Mouse (Mus musculus) thymus, adult 2 months (tissue): ENCODE measurements around the gene Allc. TPM values are rescaled to one million over a fixed set of nuclear protein-coding genes. Genes with fewer than 3 reads are reported as not detected.

Experiments
- DNase-seq: peaks from one replicate; pipeline ENCODE4 v3.0.0; 2021
- H3K27ac ChIP-seq: fragments of 200-500 bp; 2 replicates; pipeline ENCODE4 v1.5.1; 2012; ENCODE audit warnings: low read length, control low read depth; ENCODE audit not compliant: control insufficient read depth, insufficient read depth
- H3K27me3 ChIP-seq: fragments of 200-500 bp; 2 replicates; pipeline ENCODE4 v1.6.1; 2012; ENCODE audit warnings: mild to moderate bottlenecking, low read length, moderate library complexity, mixed read lengths; ENCODE audit not compliant: control insufficient read depth, insufficient read depth
- H3K36me3 ChIP-seq: fragments of 200-500 bp; 2 replicates; pipeline ENCODE4 v1.6.1; 2012; ENCODE audit warnings: mild to moderate bottlenecking, low read length, moderate library complexity; ENCODE audit not compliant: control insufficient read depth, insufficient read depth
- H3K4me1 ChIP-seq: fragments of 200-500 bp; replicated peaks from 2 replicates; pipeline ENCODE4 v1.6.1; 2012; ENCODE audit warnings: low read length; ENCODE audit not compliant: control insufficient read depth, insufficient read depth
- H3K4me3 ChIP-seq: fragments of 200-500 bp; 2 replicates; pipeline ENCODE4 v1.5.1; 2012; ENCODE audit warnings: mild to moderate bottlenecking, low read length, control low read depth, moderate library complexity; ENCODE audit not compliant: control insufficient read depth, insufficient read depth
- CTCF ChIP-seq: fragments of 200-500 bp; IDR thresholded peaks from 2 replicates; pipeline ENCODE4 v1.5.1; 2012; ENCODE audit warnings: mild to moderate bottlenecking, control low read depth, low read length, moderate library complexity, borderline replicate concordance; ENCODE audit not compliant: control insufficient read depth, poor library complexity, insufficient read depth; ENCODE audit errors: extremely low read depth
- POLR2A ChIP-seq: fragments of 200-500 bp; IDR thresholded peaks from 2 replicates; pipeline ENCODE4 v1.6.1; 2012; ENCODE audit warnings: mild to moderate bottlenecking, low read length, control low read depth, moderate library complexity; ENCODE audit not compliant: control insufficient read depth, poor library complexity, insufficient read depth; ENCODE audit errors: extremely low read depth
- WGBS: fragments of 180-500 bp; shearing (Covaris S2); methylation state at CpG from one replicate; pipeline ENCODE4 v1.1.7; 2018; 5-methylcytosine and 5-hydroxymethylcytosine counted together
- polyA plus RNA-seq: library from polyadenylated mRNA; depleted of rRNA; stranded (reverse); fragments of >200 nt; gene quantifications from 2 replicates; pipeline ENCODE4 v1.2.3, GENCODE M21; 2012; rRNA removed

Allc gene
- polyA plus RNA-seq, 1 experiment, result 0.09 TPM

DNA sequence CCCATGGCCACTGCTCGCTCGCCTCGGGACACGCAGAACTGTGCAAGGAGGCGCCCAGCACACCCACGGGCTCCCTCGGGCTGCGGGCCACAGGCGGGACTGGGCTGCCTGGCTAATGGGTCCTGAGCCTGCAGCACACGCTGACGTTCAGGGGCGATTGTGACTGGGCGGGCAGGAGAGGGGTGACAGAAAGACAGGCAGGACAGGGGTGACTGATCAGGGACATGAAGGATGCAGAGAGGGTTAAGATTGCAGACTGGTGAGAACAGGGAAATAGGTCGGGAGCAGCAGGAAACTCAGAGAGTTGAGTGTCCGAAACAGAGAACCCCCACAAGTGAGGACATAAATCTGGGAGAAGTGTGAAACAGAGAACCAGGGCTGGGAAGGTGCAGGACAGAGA is 30.0 kb downstream of the Allc start, which contains the start of gene Dcdc2c:
Gene Dcdc2c (minus strand): TSS at position 101 of the 400 bp plus-strand sequence.
- Histone ChIP-seq H3K27me3 (no peaks in the 10 kb centered on the region), H3K27ac (no peak within 1 kb of the TSS), H3K4me1 (no peaks in the 10 kb centered on the region), H3K4me3 (no peak within 1 kb of the TSS), H3K36me3 (no peaks in the 10 kb centered on the region)
- no peak for TF ChIP-seq POLR2A
- no peak for DNase-seq
- 65% methylated on average over 15 of the region's 15 CpGs for WGBS

DNA sequence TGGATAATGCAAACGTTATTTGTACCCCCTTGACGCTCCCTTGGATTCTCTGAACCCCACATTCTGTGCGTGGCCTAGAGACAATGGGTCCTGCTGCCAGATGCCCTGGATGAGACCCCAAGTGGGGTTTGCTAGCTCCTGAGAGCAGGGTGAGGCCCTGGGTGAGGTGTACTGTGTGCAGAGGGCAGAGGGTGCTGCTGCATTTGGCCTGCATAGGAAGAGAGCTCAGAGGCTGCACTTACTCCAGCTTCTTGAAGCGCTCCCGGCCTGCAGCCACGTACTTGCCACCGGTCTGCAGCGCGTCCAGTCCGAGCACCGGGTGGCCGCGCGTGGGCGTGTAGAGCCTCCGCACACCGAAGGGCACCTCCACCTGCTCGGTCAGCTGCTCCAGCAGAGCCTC is 30.5 kb downstream of the Allc start:
- no peaks in the 10 kb centered on the region for H3K4me1 ChIP-seq
- H3K36me3 ChIP-seq, result no peaks in the 10 kb centered on the region
- H3K27ac ChIP-seq, result no peak overlapping the region
- TF ChIP-seq POLR2A (no peak), CTCF (no peak)
- no peak for DNase-seq
- no peaks in the 10 kb centered on the region for H3K27me3 ChIP-seq
- 84% methylated on average over 18 of the region's 18 CpGs for WGBS
- no peak overlapping the region for H3K4me3 ChIP-seq

DNA sequence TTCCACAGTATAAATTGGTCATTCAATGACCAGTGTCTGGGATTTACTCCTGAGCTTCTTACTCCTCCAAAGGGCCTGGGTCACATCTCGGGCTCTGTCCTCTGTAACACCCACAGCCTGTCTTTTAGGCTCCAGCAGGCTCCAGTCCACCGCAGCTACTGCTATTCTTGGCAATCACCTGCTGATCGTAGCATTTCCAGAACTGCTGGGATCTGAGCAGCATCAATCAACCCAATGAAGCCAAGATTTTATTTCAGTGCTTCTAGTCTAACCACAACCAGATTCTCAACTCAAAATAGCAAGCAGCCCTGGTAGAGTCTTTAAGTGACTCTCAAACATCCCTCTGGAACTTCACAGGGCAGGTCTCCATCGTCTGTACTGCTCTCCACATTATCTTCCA is 33.4 kb downstream of the Allc start:
- WGBS, result 75% methylated on average over 4 of the region's 4 CpGs
- H3K36me3 ChIP-seq, result no peaks in the 10 kb centered on the region
- DNase-seq, result no peak
- H3K27ac ChIP-seq, result no peak overlapping the region
- H3K27me3 ChIP-seq, result no peaks in the 10 kb centered on the region
- no peak for TF ChIP-seq POLR2A
- TF ChIP-seq CTCF, result no peak
- no peaks in the 10 kb centered on the region for H3K4me1 ChIP-seq
- no peak overlapping the region for H3K4me3 ChIP-seq

DNA sequence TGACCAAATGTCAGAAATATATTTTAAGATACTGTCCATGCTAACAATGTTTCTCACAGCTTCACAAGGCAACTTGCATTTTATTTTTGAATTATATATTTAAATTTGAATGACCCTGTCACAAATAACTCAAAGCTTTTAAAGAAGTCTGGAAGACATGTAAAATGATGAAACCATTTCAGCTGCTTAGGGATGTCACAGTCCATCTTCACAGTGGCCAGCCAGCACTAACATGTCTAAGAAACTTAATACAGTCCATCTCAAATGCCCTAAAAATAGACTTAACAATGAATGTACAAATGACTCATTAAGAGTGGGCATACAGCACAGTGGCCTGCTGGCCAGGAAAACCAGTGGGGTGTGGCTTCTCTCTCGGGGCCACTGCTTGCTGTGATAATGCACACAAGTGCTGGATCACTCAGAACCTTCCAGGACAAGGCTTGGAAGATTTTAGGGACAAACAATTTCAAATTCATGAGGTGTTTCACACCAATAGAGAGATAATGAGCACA is 68.0 kb downstream of the Allc start:
- no peak for DNase-seq
- H3K27ac ChIP-seq, result no peak overlapping the region
- no peaks in the 10 kb centered on the region for H3K4me1 ChIP-seq
- H3K4me3 ChIP-seq, result no peak overlapping the region
- TF ChIP-seq CTCF (no peak), POLR2A (no peak)
- no peaks in the 10 kb centered on the region for H3K27me3 ChIP-seq
- H3K36me3 ChIP-seq, result no peaks in the 10 kb centered on the region
- 24% methylated on average over 1 of the region's 1 CpGs for WGBS

DNA sequence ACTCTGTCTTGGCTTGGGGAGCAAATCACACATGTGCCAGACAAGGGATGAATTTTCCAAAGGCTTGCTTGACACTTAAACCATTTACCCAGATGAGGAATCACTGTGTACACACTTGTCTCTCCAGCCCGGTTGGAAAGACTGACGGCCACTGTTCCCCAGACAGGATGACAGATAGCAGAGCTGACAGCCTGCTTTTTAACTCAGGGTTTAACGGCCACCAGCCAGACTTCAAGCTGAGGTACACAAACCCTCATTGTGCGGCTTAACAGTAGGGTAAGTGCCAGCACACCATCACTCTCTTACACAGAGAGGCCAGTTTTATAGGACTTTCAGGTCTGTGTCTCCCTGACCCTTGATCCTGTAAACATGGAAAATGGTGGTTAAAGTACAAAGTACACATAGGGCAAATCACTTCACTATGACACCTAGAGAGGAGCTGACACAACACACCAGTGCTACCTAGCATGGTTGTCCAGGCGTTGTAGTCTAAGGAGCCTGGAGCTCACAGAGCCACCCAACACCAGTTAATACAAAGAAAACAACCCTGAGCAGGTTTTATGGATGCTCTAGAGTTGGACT is 72.5 kb downstream of the Allc start:
- Histone ChIP-seq H3K27me3 (no peaks in the 10 kb centered on the region), H3K4me3 (no peak overlapping the region), H3K4me1 (no peaks in the 10 kb centered on the region), H3K36me3 (no peaks in the 10 kb centered on the region), H3K27ac (no peak overlapping the region)
- TF ChIP-seq CTCF (no peak), POLR2A (no peak)
- 62% methylated on average over 5 of the region's 5 CpGs for WGBS
- DNase-seq, result no peak

Other genes with a start within 250 kb of the Allc start
- not detected in 2 replicates for gene Dcdc2c, start 30.1 kb downstream of the Allc start, polyA plus RNA-seq
- 0.56 and 1.8 TPM in 2 replicates for gene Colec11, start 40.9 kb upstream of the Allc start, polyA plus RNA-seq
- 351 and 388 TPM in 2 replicates for gene Rps7, start 53.4 kb upstream of the Allc start, polyA plus RNA-seq
- 14.9 and 16.1 TPM in 2 replicates for gene Rnaseh1, start 67.1 kb upstream of the Allc start, polyA plus RNA-seq
- gene Adi1, start 92.7 kb upstream of the Allc start, polyA plus RNA-seq, result 12.4 and 15.8 TPM in 2 replicates
- 33.4 and 47.2 TPM in 2 replicates for gene Trappc12, start 167.9 kb upstream of the Allc start, polyA plus RNA-seq
- gene Eipr1, start 169.3 kb upstream of the Allc start, polyA plus RNA-seq, result 54.0 and 66.8 TPM in 2 replicates